Mouse (Mus musculus) kidney, embryonic 14.5 days (tissue): ENCODE measurements around the gene Olfr1499. TPM values are rescaled to one million over a fixed set of nuclear protein-coding genes. Genes with fewer than 3 reads are reported as not detected.
"Not testable (repeated sequence)": the region's sequence is repeated elsewhere in the genome, so short reads cannot be mapped to it uniquely, and the experiment has no call there.

Experiments used
- ATAC-seq: fragments of 200-750 bp; cut with Nextera tagmentation; 2 replicates; pipeline ENCODE4 v1.8.0; 2017; ENCODE audit warnings: moderate number of reproducible peaks, mild to moderate bottlenecking, moderate TSS enrichment, moderate library complexity; ENCODE audit not compliant: low FRiP score, low TSS enrichment
- H3K27ac ChIP-seq: fragments of 300-500 bp; sonication (generic); 2 replicates; pipeline ENCODE4 v1.5.1; 2014; ENCODE audit warnings: low read depth, mild to moderate bottlenecking, low read length, moderate library complexity, mixed read lengths
- H3K27me3 ChIP-seq: fragments of 300-500 bp; sonication (generic); 2 replicates; pipeline ENCODE4 v1.6.1; 2014; ENCODE audit warnings: mild to moderate bottlenecking, low read length; ENCODE audit not compliant: control insufficient read depth, insufficient read depth
- H3K36me3 ChIP-seq: fragments of 300-500 bp; sonication (generic); 2 replicates; pipeline ENCODE4 v1.6.1; 2014; ENCODE audit warnings: low read length, mixed read lengths; ENCODE audit not compliant: control insufficient read depth, insufficient read depth
- H3K4me1 ChIP-seq: fragments of 300-500 bp; sonication (generic); 2 replicates; pipeline ENCODE4 v1.6.1; 2014; ENCODE audit warnings: low read length, mixed read lengths; ENCODE audit not compliant: control insufficient read depth, insufficient read depth
- H3K4me2 ChIP-seq: fragments of 300-500 bp; sonication (generic); replicated peaks from 2 replicates; pipeline ENCODE4 v1.6.1; 2014; ENCODE audit warnings: low read depth, mild to moderate bottlenecking, low read length
- H3K4me3 ChIP-seq: fragments of 300-500 bp; sonication (generic); 2 replicates; pipeline ENCODE4 v1.5.1; 2014; ENCODE audit warnings: mild to moderate bottlenecking, low read length
- H3K9ac ChIP-seq: fragments of 300-500 bp; sonication (generic); 2 replicates; pipeline ENCODE4 v1.6.1; 2014; ENCODE audit warnings: low read depth, mild to moderate bottlenecking, low read length, moderate library complexity
- H3K9me3 ChIP-seq: fragments of 300-500 bp; sonication (generic); 2 replicates; pipeline ENCODE4 v1.6.1; 2016; ENCODE audit warnings: low read length; ENCODE audit not compliant: control insufficient read depth
- WGBS: fragments of 180-500 bp; shearing (Covaris S2); extraction: QIAGEN DNeasy Blood & Tissue Kit; methylation state at CpG from one replicate; pipeline ENCODE4 v1.1.7; 2014; 5-methylcytosine and 5-hydroxymethylcytosine counted together
- polyA plus RNA-seq: library from polyadenylated mRNA; unstranded; fragments of >200 nt; fragmentation: Nextera tagmentation; extraction: Ambion mirVana; gene quantifications from 2 replicates; pipeline ENCODE4 v1.2.1, GENCODE M21; 2014

Olfr1499 gene
- not detected in 2 replicates for polyA plus RNA-seq

- Histone ChIP-seq H3K4me2 (no peak within 1 kb of the TSS), H3K27me3 (no peaks in the 10 kb centered on the region), H3K9me3 (no peaks in the 10 kb centered on the region), H3K4me1 (no peaks in the 10 kb centered on the region), H3K4me3 (no peak within 1 kb of the TSS), H3K9ac (no peak within 1 kb of the TSS), H3K27ac (no peak within 1 kb of the TSS), H3K36me3 (no peaks in the 10 kb centered on the region)
- no peak for ATAC-seq
Observed at GRCm38 (mm10) chr19:13819347-13819746, at the start of gene Olfr1499. Olfr1499 (minus strand) TSS chr19:13819447.

- H3K27me3 ChIP-seq: no peaks in the 10 kb centered on the region
- H3K4me2 ChIP-seq: no peak within 1 kb of the TSS
- H3K9me3 ChIP-seq: no peaks in the 10 kb centered on the region
- no peak within 1 kb of the TSS for H3K4me3 ChIP-seq
- ATAC-seq: no peak
- no peaks in the 10 kb centered on the region for H3K4me1 ChIP-seq
- no peak within 1 kb of the TSS for H3K9ac ChIP-seq
- 85% methylated on average over 1 of the region's 1 CpGs for WGBS
- H3K27ac ChIP-seq: no peak within 1 kb of the TSS
- no peaks in the 10 kb centered on the region for H3K36me3 ChIP-seq
Observed at GRCm38 (mm10) chr19:13861495-13861894, 42.2 kb upstream of the Olfr1499 start, which contains the start of gene Olfr1502. Olfr1502 (plus strand) TSS chr19:13861795.

- not testable (repeated sequence) for H3K27ac ChIP-seq, H3K27me3 ChIP-seq, H3K36me3 ChIP-seq, ATAC-seq, H3K4me2 ChIP-seq, H3K4me1 ChIP-seq, H3K4me3 ChIP-seq, H3K9me3 ChIP-seq, H3K9ac ChIP-seq
Observed at GRCm38 (mm10) chr19:13850592-13850991, 31.3 kb upstream of the Olfr1499 start, which contains the start of gene Olfr1501. Olfr1501 (minus strand) TSS chr19:13850692.

GRCm38 (mm10) chr19:13830388-13830787 is 11.1 kb upstream of the Olfr1499 start, which contains the start of gene Olfr1500:
Olfr1500 (minus strand) TSS chr19:13830488.
- no peak within 1 kb of the TSS for H3K27ac ChIP-seq
- no peaks in the 10 kb centered on the region for H3K27me3 ChIP-seq
- no peaks in the 10 kb centered on the region for H3K4me1 ChIP-seq
- no peak within 1 kb of the TSS for H3K4me3 ChIP-seq
- no peak within 1 kb of the TSS for H3K9ac ChIP-seq
- H3K36me3 ChIP-seq: no peaks in the 10 kb centered on the region
- H3K4me2 ChIP-seq: no peak within 1 kb of the TSS
- H3K9me3 ChIP-seq: no peaks in the 10 kb centered on the region
- no peak for ATAC-seq

GRCm38 (mm10) chr19:13828447-13828846 is 9.2 kb upstream of the Olfr1499 start:
- Histone ChIP-seq H3K9me3 (no peaks in the 10 kb centered on the region), H3K4me2 (no peak overlapping the region), H3K4me1 (no peaks in the 10 kb centered on the region), H3K27ac (no peak overlapping the region), H3K27me3 (no peaks in the 10 kb centered on the region), H3K4me3 (no peak overlapping the region), H3K9ac (no peak overlapping the region), H3K36me3 (no peaks in the 10 kb centered on the region)
- ATAC-seq: no peak
- WGBS: 88% methylated on average over 3 of the region's 3 CpGs

GRCm38 (mm10) chr19:13820847-13821246 is 1.6 kb upstream of the Olfr1499 start:
- H3K9me3 ChIP-seq: no peaks in the 10 kb centered on the region
- no peak overlapping the region for H3K4me3 ChIP-seq
- 65% methylated on average over 5 of the region's 5 CpGs for WGBS
- no peaks in the 10 kb centered on the region for H3K4me1 ChIP-seq
- no peak overlapping the region for H3K9ac ChIP-seq
- no peak overlapping the region for H3K27ac ChIP-seq
- no peaks in the 10 kb centered on the region for H3K27me3 ChIP-seq
- H3K4me2 ChIP-seq: no peak overlapping the region
- ATAC-seq: no peak
- no peaks in the 10 kb centered on the region for H3K36me3 ChIP-seq

GRCm38 (mm10) chr19:13818827-13819226 is 420 bp downstream of the Olfr1499 start:
- H3K9ac ChIP-seq: no peak overlapping the region
- H3K4me3 ChIP-seq: no peak overlapping the region
- no peak for ATAC-seq
- H3K27me3 ChIP-seq: no peaks in the 10 kb centered on the region
- no peak overlapping the region for H3K4me2 ChIP-seq
- no peaks in the 10 kb centered on the region for H3K4me1 ChIP-seq
- H3K9me3 ChIP-seq: no peaks in the 10 kb centered on the region
- WGBS: 34% methylated on average over 5 of the region's 5 CpGs
- H3K27ac ChIP-seq: no peak overlapping the region
- no peaks in the 10 kb centered on the region for H3K36me3 ChIP-seq

GRCm38 (mm10) chr19:13812823-13813222 is 6.4 kb downstream of the Olfr1499 start:
- no peaks in the 10 kb centered on the region for H3K9me3 ChIP-seq
- no peak overlapping the region for H3K4me2 ChIP-seq
- H3K4me1 ChIP-seq: no peaks in the 10 kb centered on the region
- no peak overlapping the region for H3K27ac ChIP-seq
- no peak overlapping the region for H3K4me3 ChIP-seq
- no peak for ATAC-seq
- H3K27me3 ChIP-seq: no peaks in the 10 kb centered on the region
- H3K36me3 ChIP-seq: no peaks in the 10 kb centered on the region
- H3K9ac ChIP-seq: no peak overlapping the region
- WGBS: 70% methylated on average over 2 of the region's 2 CpGs

- H3K9me3 ChIP-seq, H3K4me1 ChIP-seq, H3K9ac ChIP-seq, H3K36me3 ChIP-seq, ATAC-seq, H3K4me3 ChIP-seq, H3K4me2 ChIP-seq, H3K27me3 ChIP-seq, H3K27ac ChIP-seq: not testable (repeated sequence)
- 74% methylated on average over 1 of the region's 1 CpGs for WGBS
Observed at GRCm38 (mm10) chr19:13805486-13805885, 13.8 kb downstream of the Olfr1499 start.

- Histone ChIP-seq H3K4me3 (no peak within 1 kb of the TSS), H3K27me3 (no peaks in the 10 kb centered on the region), H3K4me2 (no peak within 1 kb of the TSS), H3K27ac (no peak within 1 kb of the TSS), H3K36me3 (no peaks in the 10 kb centered on the region), H3K4me1 (no peaks in the 10 kb centered on the region), H3K9me3 (no peaks in the 10 kb centered on the region), H3K9ac (no peak within 1 kb of the TSS)
- no peak for ATAC-seq
Observed at GRCm38 (mm10) chr19:13798102-13798501, 21.1 kb downstream of the Olfr1499 start, which contains the start of gene Olfr1497. Olfr1497 (minus strand) TSS chr19:13798202.
